Mouse (Mus musculus): Measurements from ENCODE around the gene Arl4c. TPM values are rescaled to one million over a fixed set of nuclear protein-coding genes. Genes with fewer than 3 reads are reported as not detected.

Gene Arl4c
- polyA plus RNA-seq, 1 experiment = 71.3 TPM

DNA sequence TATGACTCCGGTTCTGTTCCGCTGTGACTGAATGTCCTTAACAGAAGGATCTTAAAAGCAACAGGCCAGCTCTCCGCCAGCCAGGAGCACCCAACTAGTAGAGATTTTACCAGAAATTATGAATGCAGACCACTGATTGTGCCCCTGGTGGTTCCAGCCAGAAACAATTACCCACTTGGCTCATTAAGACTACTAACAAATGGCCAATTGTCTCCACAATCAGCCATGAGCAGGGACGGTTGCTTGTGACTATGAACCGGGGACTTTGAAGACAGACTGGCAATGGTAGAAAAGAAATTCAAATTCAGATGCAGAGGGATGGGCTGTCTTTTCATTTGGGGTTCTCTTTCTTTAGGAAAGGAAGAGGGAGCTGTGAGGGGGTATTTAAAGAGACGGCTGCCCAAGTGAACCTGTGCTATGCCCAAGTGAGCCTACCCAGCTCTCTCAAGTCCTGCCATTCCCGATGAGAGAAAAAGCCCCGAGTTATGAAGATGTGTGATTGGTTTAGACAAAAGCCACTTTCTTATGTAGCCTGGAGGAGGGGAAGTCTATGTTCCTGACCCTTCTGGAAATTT, 78.4 kb downstream of the Arl4c start:
- DNase-seq = no peak
- peaks cover 35% of the 10 kb centered on the region for H3K4me1 ChIP-seq (replicated peaks; ENCODE audit: control insufficient read depth, insufficient read depth, low read length)
- H3K27ac ChIP-seq (ENCODE audit: control insufficient read depth, insufficient read depth, low read length) = no peak overlapping the region
- H3K4me3 ChIP-seq (ENCODE audit: control insufficient read depth, insufficient read depth, low read length) = no peak overlapping the region
- H3K27me3 ChIP-seq (ENCODE audit: control insufficient read depth, insufficient read depth, low read length) = no peaks in the 10 kb centered on the region
- TF ChIP-seq POLR2A (IDR thresholded peaks at IDR 0.05; ENCODE audit: control insufficient read depth, extremely low read depth, insufficient read depth, low read length, poor library complexity) (no peak), CTCF (IDR thresholded peaks at IDR 0.05; ENCODE audit: borderline replicate concordance, control insufficient read depth, extremely low read depth, insufficient read depth, low read length, poor library complexity) (no peak)
- 95% methylated on average over 8 of the region's 8 CpGs for WGBS
- no peaks in the 10 kb centered on the region for H3K36me3 ChIP-seq (ENCODE audit: control insufficient read depth, insufficient read depth, low read length)

Other genes with a start within 250 kb of the Arl4c start
- gene Glrp1, start 192.2 kb downstream of the Arl4c start, polyA plus RNA-seq (2012; rRNA removed) = 0.04 and 0.10 TPM in 2 replicates

All from thymus, adult 2 months (tissue).